Mouse (Mus musculus) kidney, embryonic 16.5 days (tissue): ENCODE data around the gene Wipf1. TPM values are rescaled to one million over a fixed set of nuclear protein-coding genes. Genes with fewer than 3 reads are reported as not detected.

Experiments used
- ATAC-seq: fragments of 200-750 bp; cut with Nextera tagmentation; 2 replicates; pipeline ENCODE4 v1.8.0; 2017; ENCODE audit warnings: moderate TSS enrichment; ENCODE audit not compliant: low FRiP score, low TSS enrichment
- H3K27ac ChIP-seq: fragments of 300-500 bp; sonication (generic); 2 replicates; pipeline ENCODE4 v1.5.1; 2014; ENCODE audit warnings: low read length
- H3K27me3 ChIP-seq: fragments of 300-500 bp; sonication (generic); 2 replicates; pipeline ENCODE4 v1.6.1; 2014; ENCODE audit warnings: low read length, control low read depth, mixed read lengths; ENCODE audit not compliant: insufficient read depth
- H3K36me3 ChIP-seq: fragments of 300-500 bp; sonication (generic); 2 replicates; pipeline ENCODE4 v1.6.1; 2014; ENCODE audit warnings: low read length, control low read depth, mixed read lengths; ENCODE audit not compliant: insufficient read depth
- H3K4me1 ChIP-seq: fragments of 300-500 bp; sonication (generic); 2 replicates; pipeline ENCODE4 v1.6.1; 2014; ENCODE audit warnings: low read length, control low read depth, mixed read lengths; ENCODE audit not compliant: insufficient read depth
- H3K4me2 ChIP-seq: fragments of 300-500 bp; sonication (generic); replicated peaks from 2 replicates; pipeline ENCODE4 v1.6.1; 2014; ENCODE audit warnings: low read depth, low read length
- H3K4me3 ChIP-seq: fragments of 300-500 bp; sonication (generic); 2 replicates; pipeline ENCODE4 v1.5.1; 2014; ENCODE audit warnings: mild to moderate bottlenecking, low read length
- H3K9ac ChIP-seq: fragments of 300-500 bp; sonication (generic); replicated peaks from 2 replicates; pipeline ENCODE4 v1.6.1; 2014; ENCODE audit warnings: low read length
- H3K9me3 ChIP-seq: fragments of 300-500 bp; sonication (generic); 2 replicates; pipeline ENCODE4 v1.6.1; 2016; ENCODE audit warnings: low read length, control low read depth
- WGBS: fragments of 180-500 bp; shearing (Covaris S2); extraction: QIAGEN DNeasy Blood & Tissue Kit; methylation state at CpG from one replicate; pipeline ENCODE4 v1.1.7; 2014; 5-methylcytosine and 5-hydroxymethylcytosine counted together
- polyA plus RNA-seq: library from polyadenylated mRNA; unstranded; fragments of >200 nt; fragmentation: Nextera tagmentation; extraction: Ambion mirVana; gene quantifications from 2 replicates; pipeline ENCODE4 v1.2.1, GENCODE M21; 2015

Gene Wipf1
- 8.6 and 10.4 TPM in 2 replicates for polyA plus RNA-seq

- ATAC-seq: peak; percentile 91
- WGBS: 2% methylated on average over 55 of the region's 66 CpGs
- Histone ChIP-seq H3K4me1 (peaks cover 18% of the 10 kb centered on the region), H3K4me2 (peak within 1 kb of the TSS; percentile 91), H3K9me3 (no peaks in the 10 kb centered on the region), H3K36me3 (no peaks in the 10 kb centered on the region), H3K4me3 (peak within 1 kb of the TSS; percentile 81), H3K9ac (peak within 1 kb of the TSS; percentile 95), H3K27me3 (no peaks in the 10 kb centered on the region), H3K27ac (peak within 1 kb of the TSS; percentile 83)
Observed at GRCm38 (mm10) chr2:73529356-73530330, at the start of gene Wipf1. Gene Wipf1 (minus strand): TSS chr2:73529734.

DNA sequence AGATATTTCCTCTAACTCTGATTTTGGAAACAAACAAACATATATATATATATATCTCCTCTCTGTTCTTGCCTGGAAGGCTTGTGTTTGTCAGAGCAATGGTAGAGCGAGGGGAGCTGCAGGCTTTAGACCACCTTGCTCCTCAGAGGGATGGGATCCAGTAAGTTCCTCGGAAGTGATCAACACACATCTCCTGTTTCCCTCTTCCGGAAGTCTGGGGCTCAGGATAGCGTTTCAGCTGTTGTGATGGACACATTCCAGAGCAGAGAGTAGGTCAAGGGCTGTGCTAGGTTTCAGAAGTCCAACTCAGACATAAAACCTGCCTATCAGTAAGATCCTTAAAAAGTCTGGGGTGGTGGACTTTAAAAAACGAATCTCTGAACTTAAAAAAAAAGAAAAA is 49.6 kb upstream of the Wipf1 start:
- Histone ChIP-seq H3K9me3 (no peaks in the 10 kb centered on the region), H3K4me2 (no peak overlapping the region), H3K27ac (no peak overlapping the region), H3K9ac (no peak overlapping the region), H3K4me3 (no peak overlapping the region), H3K36me3 (no peaks in the 10 kb centered on the region), H3K27me3 (no peaks in the 10 kb centered on the region), H3K4me1 (no peaks in the 10 kb centered on the region)
- no peak for ATAC-seq
- 30% methylated on average over 5 of the region's 5 CpGs for WGBS

DNA sequence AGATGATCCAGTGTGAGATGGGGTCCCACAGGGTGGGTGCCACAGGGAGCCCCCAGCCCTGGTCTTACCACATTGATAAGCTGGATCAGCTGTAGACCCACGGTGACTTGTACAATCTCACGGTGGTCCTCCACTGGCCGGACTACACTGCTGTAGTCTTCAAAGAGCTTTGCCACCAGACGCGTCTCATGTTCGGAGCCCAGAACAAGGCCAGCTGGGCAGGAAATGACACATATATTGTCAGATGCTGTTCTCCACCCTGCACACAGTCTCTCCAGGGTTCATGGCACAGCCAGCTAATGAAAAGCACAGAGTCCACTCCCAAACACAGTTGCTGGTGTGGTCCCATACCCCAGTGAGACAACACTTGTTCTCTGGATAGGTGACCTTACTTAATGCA is 44.9 kb upstream of the Wipf1 start:
- no peak for ATAC-seq
- Histone ChIP-seq H3K9me3 (no peaks in the 10 kb centered on the region), H3K4me1 (no peaks in the 10 kb centered on the region), H3K9ac (no peak overlapping the region), H3K4me3 (no peak overlapping the region), H3K4me2 (no peak overlapping the region), H3K27ac (no peak overlapping the region), H3K36me3 (no peaks in the 10 kb centered on the region), H3K27me3 (no peaks in the 10 kb centered on the region)
- 73% methylated on average over 6 of the region's 6 CpGs for WGBS

DNA sequence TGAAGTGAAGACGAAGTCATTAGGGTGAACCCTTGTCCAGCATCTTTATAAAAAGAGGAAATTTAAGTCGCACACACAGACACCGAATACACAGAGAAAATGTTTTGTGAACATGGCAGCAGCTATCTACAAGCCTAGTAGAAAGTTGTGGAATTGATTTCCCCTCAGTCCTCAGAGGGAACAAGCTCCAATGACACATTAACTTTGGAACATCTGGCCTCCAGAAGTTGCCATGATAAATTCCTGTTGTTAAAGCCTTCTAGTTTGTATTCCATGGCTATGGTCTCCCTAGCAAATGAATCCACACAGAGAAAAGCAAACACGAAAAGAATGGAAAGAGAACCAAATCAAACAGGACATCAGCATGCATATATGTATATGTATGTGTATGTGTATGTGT is 44.0 kb upstream of the Wipf1 start:
- WGBS: 87% methylated on average over 4 of the region's 4 CpGs
- Histone ChIP-seq H3K4me3 (no peak overlapping the region), H3K36me3 (no peaks in the 10 kb centered on the region), H3K4me1 (no peaks in the 10 kb centered on the region), H3K27me3 (no peaks in the 10 kb centered on the region), H3K9me3 (no peaks in the 10 kb centered on the region), H3K27ac (no peak overlapping the region), H3K9ac (no peak overlapping the region), H3K4me2 (no peak overlapping the region)
- no peak for ATAC-seq

DNA sequence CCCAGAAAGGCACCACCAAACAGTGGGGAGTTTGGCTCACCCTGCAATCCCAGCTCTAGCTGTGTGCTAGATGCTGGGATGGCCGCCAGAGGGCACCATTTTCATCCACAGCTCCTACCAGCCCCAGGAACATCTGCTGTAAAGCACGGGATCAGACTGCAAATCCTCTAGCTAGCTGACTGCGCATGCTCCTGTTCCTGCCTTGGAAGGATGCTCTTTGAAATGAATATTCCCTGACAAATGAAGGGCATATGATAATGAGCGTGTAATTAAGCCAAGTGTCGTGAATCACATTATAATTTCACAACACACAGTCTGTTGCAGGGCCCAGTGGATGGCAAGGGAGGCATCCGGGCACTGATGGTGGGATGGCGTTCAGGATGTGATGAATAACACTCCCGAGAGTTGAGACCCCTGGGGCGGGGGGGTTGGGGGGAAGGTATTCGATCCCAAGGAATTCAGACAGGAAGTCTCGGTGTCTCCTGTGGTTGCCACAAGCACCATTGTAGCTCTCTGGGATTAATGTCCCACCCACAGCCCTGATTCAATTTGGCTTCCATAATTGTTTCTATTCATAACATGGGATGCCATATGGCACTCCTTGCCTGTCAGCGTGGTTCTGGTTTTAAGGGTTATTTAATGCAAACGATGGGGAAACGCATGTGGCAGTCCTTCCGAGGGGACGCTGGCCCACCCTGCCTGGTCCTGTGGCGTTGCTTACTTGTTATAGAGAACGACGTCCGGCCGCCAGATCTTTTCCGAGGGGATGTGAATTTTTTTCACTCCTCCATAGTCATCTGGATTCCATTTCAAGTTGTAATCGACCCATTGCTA is 43.2 kb upstream of the Wipf1 start:
- Histone ChIP-seq H3K9me3 (no peaks in the 10 kb centered on the region), H3K4me1 (no peaks in the 10 kb centered on the region), H3K27me3 (no peaks in the 10 kb centered on the region), H3K4me2 (peak overlapping the region; percentile 46), H3K27ac (no peak overlapping the region), H3K36me3 (no peaks in the 10 kb centered on the region), H3K4me3 (peak overlapping the region; percentile 17; the same call in 1 of the 2 replicates), H3K9ac (no peak overlapping the region)
- WGBS: 32% methylated on average over 23 of the region's 23 CpGs
- peak; percentile 79 for ATAC-seq

DNA sequence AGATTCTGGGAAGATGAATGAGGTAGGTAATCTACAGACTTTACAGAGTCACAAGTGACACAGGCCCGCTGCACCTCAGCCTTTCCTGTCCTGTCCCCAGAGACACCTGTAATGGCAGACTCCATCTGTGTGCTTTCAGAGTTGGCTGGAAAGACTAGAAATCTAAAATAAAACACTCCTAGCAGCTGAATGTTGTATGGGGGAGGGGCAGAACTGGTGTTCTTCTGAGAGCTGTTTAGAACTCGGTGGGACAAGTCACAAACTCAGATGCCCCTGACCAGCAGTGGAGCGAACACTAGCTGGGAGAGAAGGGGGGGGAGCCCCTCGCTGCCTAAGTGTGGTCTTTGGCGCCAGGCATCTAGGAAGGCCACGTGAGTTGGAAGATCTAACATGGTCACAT is 42.4 kb upstream of the Wipf1 start:
- ATAC-seq: no peak
- Histone ChIP-seq H3K36me3 (no peaks in the 10 kb centered on the region), H3K27me3 (no peaks in the 10 kb centered on the region), H3K9ac (no peak overlapping the region), H3K27ac (no peak overlapping the region), H3K4me1 (no peaks in the 10 kb centered on the region), H3K4me3 (no peak overlapping the region), H3K9me3 (no peaks in the 10 kb centered on the region), H3K4me2 (no peak overlapping the region)
- 73% methylated on average over 6 of the region's 6 CpGs for WGBS

DNA sequence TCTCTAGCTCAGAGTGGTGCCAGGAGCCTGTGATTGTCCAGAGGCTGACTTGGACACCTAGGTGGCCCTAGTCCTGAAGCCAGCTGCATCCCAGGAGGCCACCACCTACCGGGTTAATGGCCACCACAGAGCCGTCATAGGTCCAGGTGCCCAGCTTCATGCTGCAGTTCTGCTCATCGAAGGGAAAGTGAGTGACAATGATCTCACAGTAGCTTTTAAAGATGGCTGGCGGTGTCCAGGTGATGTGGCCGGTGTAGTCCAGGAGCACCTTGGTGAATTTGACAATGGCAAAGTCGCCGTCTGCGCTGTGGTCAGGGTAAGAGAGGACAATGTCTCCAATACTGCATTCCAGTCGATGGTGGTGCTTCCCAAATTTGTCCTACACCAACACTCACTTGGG is 41.8 kb upstream of the Wipf1 start:
- WGBS: 94% methylated on average over 9 of the region's 9 CpGs
- no peaks in the 10 kb centered on the region for H3K36me3 ChIP-seq

DNA sequence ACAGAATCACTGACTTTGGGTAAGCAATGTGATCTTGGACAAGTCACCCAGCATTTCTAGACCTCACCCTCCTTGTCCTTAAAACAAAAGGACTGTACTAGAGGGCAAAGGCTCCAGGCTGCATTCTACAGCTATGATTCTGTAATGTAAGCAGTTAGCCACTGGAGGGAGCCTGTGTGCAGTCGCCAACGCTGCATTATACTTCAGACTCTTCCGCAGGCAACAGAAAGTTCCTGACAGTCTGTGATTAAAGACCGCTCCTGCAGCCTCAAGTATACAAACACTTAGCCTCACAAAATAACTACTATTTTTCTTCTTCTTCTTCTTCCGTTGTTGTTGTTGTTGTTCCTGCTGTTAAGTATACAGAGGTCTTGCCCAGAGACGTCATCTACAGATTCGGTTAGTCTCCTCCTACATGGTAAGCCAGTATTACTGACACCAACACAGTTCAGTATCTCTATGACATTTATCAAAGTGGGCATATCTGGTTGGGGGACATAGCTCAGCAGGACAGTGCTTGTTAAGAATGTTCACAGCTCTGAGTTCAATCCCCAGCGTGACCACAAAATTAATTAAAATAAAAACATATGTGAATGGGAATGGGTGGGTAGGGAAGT is 37.6 kb upstream of the Wipf1 start:
- peaks cover 8% of the 10 kb centered on the region; the same call in 1 of the 2 replicates for H3K4me1 ChIP-seq
- WGBS: 18% methylated on average over 8 of the region's 8 CpGs
- peak overlapping the region; percentile 47 for H3K4me2 ChIP-seq

More for the DNA sequence above, 41.8 kb upstream of the Wipf1 start:
- no peak overlapping the region for H3K9ac ChIP-seq
- H3K27me3 ChIP-seq: no peaks in the 10 kb centered on the region
- no peak overlapping the region for H3K4me3 ChIP-seq
- no peaks in the 10 kb centered on the region for H3K4me1 ChIP-seq
- no peak overlapping the region for H3K27ac ChIP-seq
- no peaks in the 10 kb centered on the region for H3K9me3 ChIP-seq
- H3K4me2 ChIP-seq: no peak overlapping the region
- ATAC-seq: no peak

GRCm38 (mm10) chr2:73566162-73566561 is 36.6 kb upstream of the Wipf1 start:
- Histone ChIP-seq H3K4me1 (peaks cover 14% of the 10 kb centered on the region; the same call in 1 of the 2 replicates), H3K9me3 (no peaks in the 10 kb centered on the region), H3K27me3 (no peaks in the 10 kb centered on the region), H3K9ac (no peak overlapping the region), H3K4me3 (no peak overlapping the region), H3K27ac (no peak overlapping the region), H3K4me2 (no peak overlapping the region), H3K36me3 (no peaks in the 10 kb centered on the region)
- ATAC-seq: no peak
- 21% methylated on average over 7 of the region's 7 CpGs for WGBS

More for the DNA sequence above, 37.6 kb upstream of the Wipf1 start:
- peak overlapping the region; percentile 24; the same call in 1 of the 2 replicates for H3K4me3 ChIP-seq
- ATAC-seq: peak; percentile 44; the same call in 1 of the 2 replicates
- no peaks in the 10 kb centered on the region for H3K27me3 ChIP-seq
- no peak overlapping the region for H3K27ac ChIP-seq
- H3K36me3 ChIP-seq: no peaks in the 10 kb centered on the region
- no peaks in the 10 kb centered on the region for H3K9me3 ChIP-seq
- H3K9ac ChIP-seq: no peak overlapping the region
